Mouse (Mus musculus): ENCODE data around the gene Cyp2c68. TPM values are rescaled to one million over a fixed set of nuclear protein-coding genes. Genes with fewer than 3 reads are reported as not detected.
"Not testable (repeated sequence)": the region's sequence is repeated elsewhere in the genome, so short reads cannot be mapped to it uniquely, and the experiment has no call there.

The Cyp2c68 gene
- polyA plus RNA-seq (2012) = 0.02 TPM in 1 of 2 replicates, not detected in the other

- Histone ChIP-seq H3K36me3 (ENCODE audit: control insufficient read depth) (no peaks in the 10 kb centered on the region), H3K4me1 (ENCODE audit: control insufficient read depth) (no peaks in the 10 kb centered on the region), H3K9me3 (ENCODE audit: control insufficient read depth, low read length) (no peaks in the 10 kb centered on the region), H3K4me3 (replicated peaks) (no peak within 1 kb of the TSS), H3K27me3 (ENCODE audit: control insufficient read depth) (no peaks in the 10 kb centered on the region)
- TF ChIP-seq TAL1 (IDR thresholded peaks at IDR 0.05; ENCODE audit: low read length) (no peak), GATA1 (IDR thresholded peaks at IDR 0.05; ENCODE audit: low read length) (no peak)
Measured at GRCm38 (mm10) chr19:39740920-39741319, at the start of gene Cyp2c68. Gene Cyp2c68 (minus strand): TSS chr19:39741054.

GRCm38 (mm10) chr19:39785458-39785857, 44.6 kb upstream of the Cyp2c68 start:
- not testable (repeated sequence) for H3K9me3 ChIP-seq (ENCODE audit: control insufficient read depth, low read length); H3K4me3 ChIP-seq (replicated peaks); H3K27me3 ChIP-seq (ENCODE audit: control insufficient read depth); H3K36me3 ChIP-seq (ENCODE audit: control insufficient read depth); H3K4me1 ChIP-seq (ENCODE audit: control insufficient read depth)

- TF ChIP-seq TAL1 (IDR thresholded peaks at IDR 0.05; ENCODE audit: low read length) (no peak), GATA1 (IDR thresholded peaks at IDR 0.05; ENCODE audit: low read length) (no peak)
- Histone ChIP-seq H3K9me3 (ENCODE audit: control insufficient read depth, low read length) (no peaks in the 10 kb centered on the region), H3K4me3 (replicated peaks) (no peak overlapping the region), H3K36me3 (ENCODE audit: control insufficient read depth) (no peaks in the 10 kb centered on the region), H3K27me3 (ENCODE audit: control insufficient read depth) (no peaks in the 10 kb centered on the region), H3K4me1 (ENCODE audit: control insufficient read depth) (no peaks in the 10 kb centered on the region)
Measured at GRCm38 (mm10) chr19:39745357-39745756, 4.5 kb upstream of the Cyp2c68 start.

GRCm38 (mm10) chr19:39744361-39744760, 3.5 kb upstream of the Cyp2c68 start:
- H3K4me1 ChIP-seq (ENCODE audit: control insufficient read depth); H3K27me3 ChIP-seq (ENCODE audit: control insufficient read depth); H3K36me3 ChIP-seq (ENCODE audit: control insufficient read depth): not testable (repeated sequence)

GRCm38 (mm10) chr19:39711116-39711515, 29.7 kb downstream of the Cyp2c68 start:
- not testable (repeated sequence) for H3K4me3 ChIP-seq (replicated peaks); H3K27me3 ChIP-seq (ENCODE audit: control insufficient read depth); H3K36me3 ChIP-seq (ENCODE audit: control insufficient read depth); H3K9me3 ChIP-seq (ENCODE audit: control insufficient read depth, low read length); H3K4me1 ChIP-seq (ENCODE audit: control insufficient read depth)

More at GRCm38 (mm10) chr19:39744361-39744760, 3.5 kb upstream of the Cyp2c68 start:
- H3K9me3 ChIP-seq (ENCODE audit: control insufficient read depth, low read length); H3K4me3 ChIP-seq (replicated peaks): not testable (repeated sequence)

- not testable (repeated sequence) for H3K4me3 ChIP-seq (replicated peaks)
Measured at GRCm38 (mm10) chr19:39665650-39666049, 75.2 kb downstream of the Cyp2c68 start.

GRCm38 (mm10) chr19:39652381-39652780, 88.5 kb downstream of the Cyp2c68 start:
- no peaks in the 10 kb centered on the region for H3K4me1 ChIP-seq (ENCODE audit: control insufficient read depth)
- peaks cover 3% of the 10 kb centered on the region for H3K9me3 ChIP-seq (ENCODE audit: control insufficient read depth, low read length)
- no peaks in the 10 kb centered on the region for H3K27me3 ChIP-seq (ENCODE audit: control insufficient read depth)
- no peak for TF ChIP-seq GATA1 (IDR thresholded peaks at IDR 0.05; ENCODE audit: low read length)
- no peak for TF ChIP-seq TAL1 (IDR thresholded peaks at IDR 0.05; ENCODE audit: low read length)
- no peaks in the 10 kb centered on the region for H3K36me3 ChIP-seq (ENCODE audit: control insufficient read depth)
- H3K4me3 ChIP-seq (replicated peaks) = no peak overlapping the region

More at GRCm38 (mm10) chr19:39665650-39666049, 75.2 kb downstream of the Cyp2c68 start:
- not testable (repeated sequence) for H3K27me3 ChIP-seq (ENCODE audit: control insufficient read depth); H3K9me3 ChIP-seq (ENCODE audit: control insufficient read depth, low read length); H3K4me1 ChIP-seq (ENCODE audit: control insufficient read depth); H3K36me3 ChIP-seq (ENCODE audit: control insufficient read depth)

GRCm38 (mm10) chr19:39648938-39649337, 91.9 kb downstream of the Cyp2c68 start, which contains the start of gene Cyp2c67:
Gene Cyp2c67 (minus strand): TSS chr19:39649051.
- no peaks in the 10 kb centered on the region for H3K27me3 ChIP-seq (ENCODE audit: control insufficient read depth)
- H3K4me1 ChIP-seq (ENCODE audit: control insufficient read depth) = no peaks in the 10 kb centered on the region
- H3K9me3 ChIP-seq (ENCODE audit: control insufficient read depth, low read length) = peaks cover 10% of the 10 kb centered on the region
- no peaks in the 10 kb centered on the region for H3K36me3 ChIP-seq (ENCODE audit: control insufficient read depth)
- H3K4me3 ChIP-seq (replicated peaks) = no peak within 1 kb of the TSS
- TF ChIP-seq TAL1 (IDR thresholded peaks at IDR 0.05; ENCODE audit: low read length) (no peak), GATA1 (IDR thresholded peaks at IDR 0.05; ENCODE audit: low read length) (no peak)

GRCm38 (mm10) chr19:39647519-39647918, 93.3 kb downstream of the Cyp2c68 start:
- no peak overlapping the region for H3K4me3 ChIP-seq (replicated peaks)
- no peaks in the 10 kb centered on the region for H3K27me3 ChIP-seq (ENCODE audit: control insufficient read depth)
- H3K9me3 ChIP-seq (ENCODE audit: control insufficient read depth, low read length) = peaks cover 10% of the 10 kb centered on the region
- TF ChIP-seq GATA1 (IDR thresholded peaks at IDR 0.05; ENCODE audit: low read length) = no peak
- TF ChIP-seq TAL1 (IDR thresholded peaks at IDR 0.05; ENCODE audit: low read length) = no peak
- no peaks in the 10 kb centered on the region for H3K4me1 ChIP-seq (ENCODE audit: control insufficient read depth)
- H3K36me3 ChIP-seq (ENCODE audit: control insufficient read depth) = no peaks in the 10 kb centered on the region

GRCm38 (mm10) chr19:39644551-39644950, 96.3 kb downstream of the Cyp2c68 start:
- not testable (repeated sequence) for H3K9me3 ChIP-seq (ENCODE audit: control insufficient read depth, low read length); H3K36me3 ChIP-seq (ENCODE audit: control insufficient read depth); H3K4me3 ChIP-seq (replicated peaks); H3K4me1 ChIP-seq (ENCODE audit: control insufficient read depth); H3K27me3 ChIP-seq (ENCODE audit: control insufficient read depth)

Other genes starting within 250 kb of the Cyp2c68 start
- not detected in 2 replicates for gene Cyp2c39, start 230.2 kb downstream of the Cyp2c68 start, polyA plus RNA-seq (2012)
- gene Cyp2c67, start 92.0 kb downstream of the Cyp2c68 start, polyA plus RNA-seq (2012) = not detected in 2 replicates
- not detected in 2 replicates for gene Cyp2c40, start 71.8 kb upstream of the Cyp2c68 start, polyA plus RNA-seq (2012)
- not detected in 2 replicates for gene Cyp2c69, start 145.7 kb upstream of the Cyp2c68 start, polyA plus RNA-seq (2012)